Mouse (Mus musculus) liver, embryonic 15.5 days (tissue): Measurements from ENCODE around the gene Hnrnpul1. TPM values are rescaled to one million over a fixed set of nuclear protein-coding genes. Genes with fewer than 3 reads are reported as not detected.

Experiments used
- ATAC-seq: fragments of 200-750 bp; cut with Nextera tagmentation; 2 replicates; pipeline ENCODE4 v1.8.0; 2017; ENCODE audit warnings: moderate number of reproducible peaks, mild to moderate bottlenecking, moderate library complexity; ENCODE audit not compliant: insufficient read depth
- H3K27ac ChIP-seq: fragments of 300-500 bp; sonication (generic); replicated peaks from 2 replicates; pipeline ENCODE4 v1.5.1; 2015; ENCODE audit warnings: mild to moderate bottlenecking, inconsistent platforms
- H3K27me3 ChIP-seq: fragments of 300-500 bp; sonication (generic); 2 replicates; pipeline ENCODE4 v1.6.1; 2015; ENCODE audit warnings: mild to moderate bottlenecking, inconsistent platforms
- H3K36me3 ChIP-seq: fragments of 300-500 bp; sonication (generic); replicated peaks from 2 replicates; pipeline ENCODE4 v1.6.1; 2015; ENCODE audit warnings: moderate library complexity, mild to moderate bottlenecking, inconsistent platforms
- H3K4me1 ChIP-seq: fragments of 300-500 bp; sonication (generic); replicated peaks from 2 replicates; pipeline ENCODE4 v1.6.1; 2015; ENCODE audit warnings: inconsistent platforms
- H3K4me2 ChIP-seq: fragments of 300-500 bp; sonication (generic); 2 replicates; pipeline ENCODE4 v1.6.1; 2015; ENCODE audit warnings: moderate library complexity, mild to moderate bottlenecking, inconsistent platforms
- H3K4me3 ChIP-seq: fragments of 300-500 bp; sonication (generic); replicated peaks from 2 replicates; pipeline ENCODE4 v1.5.1; 2015; ENCODE audit warnings: mild to moderate bottlenecking, inconsistent platforms
- H3K9ac ChIP-seq: fragments of 300-500 bp; sonication (generic); 2 replicates; pipeline ENCODE4 v1.6.1; 2015; ENCODE audit warnings: moderate library complexity, mild to moderate bottlenecking, inconsistent platforms
- H3K9me3 ChIP-seq: fragments of 300-500 bp; sonication (generic); replicated peaks from 2 replicates; pipeline ENCODE4 v1.6.1; 2016; ENCODE audit warnings: inconsistent platforms
- WGBS: fragments of 180-500 bp; shearing (Covaris S2); methylation state at CpG from one replicate; pipeline ENCODE4 v1.1.7; 2015; ENCODE audit warnings: mixed read lengths; ENCODE audit not compliant: insufficient replicate concordance; 5-methylcytosine and 5-hydroxymethylcytosine counted together
- polyA plus RNA-seq: library from polyadenylated mRNA; unstranded; fragments of >200 nt; fragmentation: Nextera tagmentation; extraction: Ambion mirVana; gene quantifications from 2 replicates; pipeline ENCODE4 v1.2.1, GENCODE M21; 2015

The Hnrnpul1 gene
- polyA plus RNA-seq, 1 experiment from 2014 or later, result 28.0 TPM

DNA sequence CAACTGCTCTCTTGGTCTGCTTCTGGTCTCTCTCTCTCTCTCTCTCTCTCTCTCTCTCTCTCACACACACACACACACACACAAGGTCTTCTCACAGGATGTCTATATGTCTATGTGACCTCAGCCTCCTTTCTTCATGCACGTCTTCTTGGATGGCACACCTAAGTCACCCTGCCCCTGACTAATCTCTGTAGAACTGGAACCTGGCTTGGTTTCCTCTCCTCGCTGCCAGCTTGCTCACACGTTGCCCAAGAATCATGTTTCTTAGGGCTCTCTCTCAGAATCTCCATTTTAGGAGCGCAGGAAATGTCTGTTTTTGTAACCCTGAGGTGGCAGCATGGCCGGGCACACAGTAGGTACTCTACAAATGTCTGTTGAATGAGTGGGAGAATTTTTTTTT is 25.5 kb upstream of the Hnrnpul1 start:
- no peak for ATAC-seq
- 71% methylated on average over 5 of the region's 5 CpGs for WGBS
- Histone ChIP-seq H3K27ac (no peak overlapping the region), H3K4me2 (no peak overlapping the region), H3K9me3 (no peaks in the 10 kb centered on the region), H3K4me3 (no peak overlapping the region), H3K4me1 (peaks cover 21% of the 10 kb centered on the region), H3K9ac (no peak overlapping the region), H3K36me3 (no peaks in the 10 kb centered on the region), H3K27me3 (no peaks in the 10 kb centered on the region)

DNA sequence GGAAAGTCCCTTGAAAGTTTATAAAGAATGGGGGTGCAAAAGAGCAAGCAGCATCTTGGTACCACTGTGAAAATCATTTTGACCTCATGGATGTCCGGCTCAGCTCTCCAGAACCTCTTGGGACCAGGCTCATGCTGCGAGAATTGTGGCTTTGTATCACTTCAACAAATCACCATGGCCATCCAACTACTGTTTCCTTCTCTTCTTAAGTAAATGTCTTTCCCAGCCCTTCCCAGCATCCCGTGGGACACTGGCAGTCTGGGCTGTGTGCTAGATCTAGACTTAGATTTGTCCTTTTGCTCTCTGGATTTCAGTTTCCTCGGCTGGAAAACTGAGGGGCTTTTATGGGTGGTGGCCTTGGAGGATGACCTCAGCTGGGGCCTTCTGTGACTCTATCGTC is 13.7 kb upstream of the Hnrnpul1 start:
- Histone ChIP-seq H3K27ac (no peak overlapping the region), H3K9me3 (no peaks in the 10 kb centered on the region), H3K36me3 (no peaks in the 10 kb centered on the region), H3K27me3 (no peaks in the 10 kb centered on the region), H3K4me1 (no peaks in the 10 kb centered on the region), H3K9ac (no peak overlapping the region), H3K4me3 (no peak overlapping the region), H3K4me2 (no peak overlapping the region)
- ATAC-seq, result no peak
- WGBS, result 66% methylated on average over 5 of the region's 5 CpGs

DNA sequence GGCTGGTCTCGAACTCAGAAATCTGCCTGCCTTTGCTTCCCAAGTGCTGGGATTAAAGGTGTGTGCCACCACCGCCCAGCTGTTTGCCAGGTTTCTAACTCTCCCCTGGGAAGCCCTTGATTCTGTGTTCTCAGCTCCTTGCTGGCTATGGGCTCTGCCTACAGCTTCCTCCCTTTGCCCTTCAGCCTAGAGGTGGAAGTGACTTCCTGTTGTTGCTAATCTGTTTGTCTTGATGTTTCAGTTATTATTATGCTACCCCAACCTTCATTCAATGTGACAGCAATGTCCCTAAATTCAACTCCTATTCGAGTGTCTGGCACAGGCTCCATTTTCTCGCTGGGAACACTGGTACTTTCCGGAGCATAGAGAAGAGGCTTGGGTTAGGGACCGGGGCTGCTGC is 11.6 kb upstream of the Hnrnpul1 start:
- 70% methylated on average over 6 of the region's 6 CpGs for WGBS
- no peak for ATAC-seq
- no peaks in the 10 kb centered on the region for H3K4me1 ChIP-seq

DNA sequence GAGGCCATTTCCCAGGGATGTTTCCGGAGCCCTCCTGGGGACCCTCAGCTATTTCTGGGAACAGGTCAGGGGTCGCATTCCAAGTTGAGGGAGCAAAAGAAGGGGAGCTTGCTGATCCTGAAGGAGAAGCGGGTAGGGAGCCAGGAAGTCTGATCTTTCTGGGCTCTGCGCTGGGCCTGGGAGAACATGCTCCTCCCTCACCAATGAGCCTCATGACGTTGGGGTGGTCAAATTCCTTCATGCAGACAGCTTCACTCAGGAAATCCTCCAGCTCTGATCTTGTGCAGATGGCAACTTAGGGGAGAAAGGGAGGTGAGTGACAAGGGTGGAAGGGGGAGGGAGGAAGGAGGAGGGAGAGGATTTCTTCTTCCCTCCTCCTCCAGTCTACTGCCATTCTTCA is 9.7 kb upstream of the Hnrnpul1 start:
- Histone ChIP-seq H3K27me3 (no peaks in the 10 kb centered on the region), H3K4me2 (no peak overlapping the region), H3K4me3 (no peak overlapping the region), H3K4me1 (no peaks in the 10 kb centered on the region), H3K27ac (no peak overlapping the region), H3K9me3 (no peaks in the 10 kb centered on the region), H3K36me3 (no peaks in the 10 kb centered on the region), H3K9ac (no peak overlapping the region)
- WGBS, result 52% methylated on average over 5 of the region's 5 CpGs
- ATAC-seq, result no peak

More for the DNA sequence above, 11.6 kb upstream of the Hnrnpul1 start:
- Histone ChIP-seq H3K36me3 (no peaks in the 10 kb centered on the region), H3K9me3 (no peaks in the 10 kb centered on the region), H3K4me2 (no peak overlapping the region), H3K27me3 (no peaks in the 10 kb centered on the region), H3K4me3 (no peak overlapping the region), H3K27ac (no peak overlapping the region), H3K9ac (no peak overlapping the region)

DNA sequence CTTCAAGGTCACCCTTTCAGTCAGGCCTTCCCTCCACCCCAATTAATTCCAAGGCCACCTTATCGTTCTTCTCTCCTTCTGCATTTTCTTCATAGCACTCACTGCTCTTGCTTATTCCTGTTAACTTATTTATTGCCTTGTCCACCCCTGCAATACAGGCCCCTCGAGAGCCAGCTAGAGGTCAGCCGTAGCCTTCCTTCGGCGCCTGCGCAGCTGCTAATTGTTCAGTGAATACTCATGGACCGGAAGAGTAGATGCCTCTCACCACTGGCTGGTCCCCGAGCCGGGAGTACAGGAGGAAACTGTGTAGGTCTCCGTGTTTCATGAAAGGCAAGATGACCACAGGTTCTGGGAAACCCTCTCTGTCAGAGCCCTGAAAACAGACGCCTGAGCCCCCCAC is 9.1 kb upstream of the Hnrnpul1 start:
- no peak overlapping the region for H3K9ac ChIP-seq
- H3K27ac ChIP-seq, result no peak overlapping the region
- no peaks in the 10 kb centered on the region for H3K9me3 ChIP-seq
- 59% methylated on average over 11 of the region's 11 CpGs for WGBS
- no peaks in the 10 kb centered on the region for H3K27me3 ChIP-seq
- no peaks in the 10 kb centered on the region for H3K36me3 ChIP-seq
- H3K4me2 ChIP-seq, result no peak overlapping the region
- ATAC-seq, result peak; percentile 54; the same call in 1 of the 2 replicates
- no peak overlapping the region for H3K4me3 ChIP-seq
- no peaks in the 10 kb centered on the region for H3K4me1 ChIP-seq

DNA sequence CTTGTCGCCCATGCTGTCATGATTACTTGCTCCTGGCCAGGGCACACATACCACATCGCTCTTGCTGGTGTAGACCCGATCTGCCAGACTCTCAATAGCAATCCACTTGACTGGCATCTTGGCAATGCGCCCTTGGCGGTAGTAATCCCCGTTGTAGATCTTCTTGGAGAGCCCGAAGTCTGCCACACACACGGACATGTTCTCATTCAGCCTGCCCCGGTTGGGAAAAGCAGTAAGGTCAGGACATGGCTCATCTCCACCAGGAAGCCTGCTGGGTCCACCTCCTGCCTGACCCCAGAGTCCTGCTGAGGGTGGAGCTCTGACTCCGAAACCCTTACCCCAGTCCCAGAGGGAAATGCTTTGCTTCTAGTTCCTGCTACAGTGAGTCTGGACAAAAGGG is 6.8 kb upstream of the Hnrnpul1 start:
- Histone ChIP-seq H3K9me3 (no peaks in the 10 kb centered on the region), H3K4me2 (no peak overlapping the region), H3K27me3 (0 out of 2 replicates have a peak, but pooled peaks cover 3% of the 10 kb centered on the region), H3K4me3 (no peak overlapping the region), H3K4me1 (0 out of 2 replicates have a peak, but pooled peaks cover 4% of the 10 kb centered on the region), H3K27ac (no peak overlapping the region), H3K9ac (no peak overlapping the region), H3K36me3 (no peaks in the 10 kb centered on the region)
- 74% methylated on average over 10 of the region's 10 CpGs for WGBS
- no peak for ATAC-seq

DNA sequence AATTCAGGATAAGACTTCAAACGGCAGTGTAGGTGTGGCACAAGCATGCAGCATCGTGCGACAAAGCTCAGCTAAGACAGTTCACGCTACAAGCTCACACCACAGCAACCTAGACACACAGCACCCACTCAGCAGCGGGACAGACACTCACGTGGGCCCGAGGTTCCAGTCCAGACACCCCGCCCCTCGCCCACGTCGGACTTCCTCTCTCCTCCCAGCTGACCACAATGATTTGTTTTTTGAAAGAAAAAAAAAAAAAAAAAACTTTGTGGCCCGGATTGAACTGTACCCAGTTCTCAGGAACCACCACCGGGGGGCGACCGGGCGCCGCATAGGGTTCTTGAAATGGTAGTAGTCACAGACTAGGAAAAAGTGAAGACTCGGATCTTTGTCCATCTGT is 1.5 kb upstream of the Hnrnpul1 start:
- peak overlapping the region; percentile 63 for H3K9ac ChIP-seq
- H3K4me3 ChIP-seq, result peak overlapping the region; percentile 80
- no peaks in the 10 kb centered on the region for H3K9me3 ChIP-seq
- WGBS, result 1% methylated on average over 18 of the region's 18 CpGs
- H3K27ac ChIP-seq, result peak overlapping the region; percentile 97
- ATAC-seq, result no peak
- peaks cover 39% of the 10 kb centered on the region for H3K4me1 ChIP-seq
- peak overlapping the region; percentile 96 for H3K4me2 ChIP-seq
- peaks cover 19% of the 10 kb centered on the region for H3K36me3 ChIP-seq
- H3K27me3 ChIP-seq, result 0 out of 2 replicates have a peak, but pooled peaks cover 3% of the 10 kb centered on the region

DNA sequence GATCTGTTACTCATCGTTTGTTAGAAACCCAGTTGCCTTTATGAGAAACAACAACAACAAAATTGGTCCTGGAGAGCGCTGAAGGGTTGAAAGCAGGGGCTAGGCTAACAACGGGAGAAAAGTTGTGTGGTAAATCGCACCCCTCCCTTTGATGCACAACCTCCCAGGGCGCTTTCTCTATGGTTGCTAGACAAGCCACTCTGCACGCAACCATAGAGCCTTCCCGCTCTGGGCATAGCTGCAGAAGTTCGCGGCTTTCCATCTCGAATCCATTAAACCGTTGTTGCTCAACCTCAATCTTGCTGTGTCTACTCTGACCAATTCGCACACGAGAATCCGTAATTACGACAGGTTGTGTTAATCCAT is 894 bp upstream of the Hnrnpul1 start:
- H3K4me2 ChIP-seq, result peak overlapping the region; percentile 96
- H3K4me3 ChIP-seq, result peak overlapping the region; percentile 80
- no peaks in the 10 kb centered on the region for H3K9me3 ChIP-seq
- 0% methylated on average over 15 of the region's 15 CpGs for WGBS
- 0 out of 2 replicates have a peak, but pooled peaks cover 3% of the 10 kb centered on the region for H3K27me3 ChIP-seq
- peaks cover 25% of the 10 kb centered on the region for H3K36me3 ChIP-seq
- peak overlapping the region; percentile 97 for H3K27ac ChIP-seq
- peak; percentile 52 for ATAC-seq
- peaks cover 41% of the 10 kb centered on the region for H3K4me1 ChIP-seq
- H3K9ac ChIP-seq, result peak overlapping the region; percentile 63

DNA sequence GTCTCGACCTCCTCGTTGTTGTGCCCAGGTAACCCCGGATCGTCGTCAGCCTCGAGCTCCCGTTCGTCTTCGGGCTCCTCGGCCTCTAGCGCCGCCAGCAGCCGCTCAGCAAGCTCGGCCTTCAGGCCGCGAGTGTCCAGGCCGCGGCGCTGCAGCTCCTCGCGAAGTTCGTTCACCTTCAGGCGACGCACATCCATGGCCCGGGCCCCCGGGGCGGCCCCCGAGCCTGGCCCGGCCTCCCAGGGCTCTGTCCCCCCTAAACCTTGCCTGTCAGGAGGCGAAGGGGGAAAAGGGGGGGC is 169 bp downstream of the Hnrnpul1 start:
- Histone ChIP-seq H3K36me3 (peaks cover 35% of the 10 kb centered on the region), H3K9me3 (no peaks in the 10 kb centered on the region), H3K27ac (peak overlapping the region; percentile 97), H3K4me3 (peak overlapping the region; percentile 80), H3K27me3 (0 out of 2 replicates have a peak, but pooled peaks cover 3% of the 10 kb centered on the region), H3K9ac (peak overlapping the region; percentile 88), H3K4me1 (peaks cover 41% of the 10 kb centered on the region), H3K4me2 (peak overlapping the region; percentile 96)
- no peak for ATAC-seq
- WGBS, result 0% methylated on average over 30 of the region's 30 CpGs

DNA sequence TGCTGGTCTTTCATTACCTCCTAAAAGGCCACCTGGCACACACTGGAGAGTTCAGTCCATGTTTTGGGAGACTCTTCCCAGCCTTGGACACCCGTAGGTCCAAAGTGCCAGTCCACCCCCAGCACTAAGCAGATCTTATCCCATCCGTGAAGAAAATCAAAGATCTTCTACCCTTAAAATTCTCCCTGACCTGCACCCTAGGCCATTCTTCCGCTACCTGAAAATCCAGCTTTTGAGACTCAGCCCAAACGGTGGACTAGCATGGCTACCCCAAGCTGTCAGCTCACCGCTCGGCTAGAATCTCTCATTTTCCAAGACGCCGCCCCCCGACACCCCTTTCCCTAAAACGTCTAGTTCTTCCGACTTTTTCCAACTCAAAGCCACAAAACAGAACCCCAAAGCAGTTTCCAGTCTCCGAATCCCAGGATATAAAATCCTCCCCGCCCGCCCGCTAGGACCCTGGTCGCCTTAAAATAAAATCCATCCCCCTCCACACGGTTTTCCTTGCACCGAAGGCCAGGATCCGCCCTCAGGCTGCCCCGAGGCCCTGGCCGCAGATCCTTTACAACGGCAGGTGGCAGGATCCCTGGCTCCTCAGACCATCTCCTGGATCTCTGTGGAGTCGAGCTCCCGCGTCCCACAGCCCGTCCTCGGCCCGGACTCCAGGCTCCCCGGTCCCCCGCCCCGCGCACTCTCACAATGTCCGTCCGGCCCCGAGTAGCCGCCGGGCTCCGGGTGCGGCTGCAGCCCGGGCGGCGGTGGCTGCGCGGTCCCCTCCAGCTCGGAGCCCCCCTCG is 716 bp downstream of the Hnrnpul1 start:
- peak overlapping the region; percentile 80 for H3K4me3 ChIP-seq
- peaks cover 41% of the 10 kb centered on the region for H3K36me3 ChIP-seq
- peak overlapping the region; percentile 97 for H3K27ac ChIP-seq
- H3K4me1 ChIP-seq, result peaks cover 41% of the 10 kb centered on the region
- peak overlapping the region; percentile 96 for H3K4me2 ChIP-seq
- peak overlapping the region; percentile 88 for H3K9ac ChIP-seq
- peak; percentile 3; the same call in 1 of the 2 replicates for ATAC-seq
- 0 out of 2 replicates have a peak, but pooled peaks cover 3% of the 10 kb centered on the region for H3K27me3 ChIP-seq
- WGBS, result 1% methylated on average over 46 of the region's 46 CpGs
- no peaks in the 10 kb centered on the region for H3K9me3 ChIP-seq

DNA sequence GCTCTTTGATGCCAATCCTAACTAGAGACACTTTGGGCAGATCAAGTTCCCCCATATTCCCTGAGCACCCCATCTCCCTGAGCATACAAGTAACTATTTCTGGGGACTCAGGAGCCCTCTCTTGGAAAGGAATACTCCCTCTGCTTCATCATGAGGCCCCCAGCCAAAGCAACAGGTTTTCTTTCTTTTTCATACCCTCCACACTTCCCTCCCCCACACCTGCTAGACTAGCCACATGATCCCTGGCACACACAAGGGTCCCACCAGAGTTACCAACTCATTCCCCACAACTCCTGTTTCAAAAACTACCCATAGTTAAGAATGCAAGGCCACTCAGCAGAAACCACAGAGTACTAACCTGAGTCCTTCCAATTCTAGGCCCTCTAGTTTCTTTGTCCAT is 1.5 kb downstream of the Hnrnpul1 start:
- H3K4me2 ChIP-seq, result peak overlapping the region; percentile 96
- H3K9ac ChIP-seq, result peak overlapping the region; percentile 88
- H3K27ac ChIP-seq, result peak overlapping the region; percentile 97; the same call in 1 of the 2 replicates
- peak overlapping the region; percentile 80 for H3K4me3 ChIP-seq
- peaks cover 41% of the 10 kb centered on the region for H3K4me1 ChIP-seq
- no peak for ATAC-seq
- H3K27me3 ChIP-seq, result 0 out of 2 replicates have a peak, but pooled peaks cover 3% of the 10 kb centered on the region
- H3K36me3 ChIP-seq, result peaks cover 48% of the 10 kb centered on the region
- no peaks in the 10 kb centered on the region for H3K9me3 ChIP-seq

DNA sequence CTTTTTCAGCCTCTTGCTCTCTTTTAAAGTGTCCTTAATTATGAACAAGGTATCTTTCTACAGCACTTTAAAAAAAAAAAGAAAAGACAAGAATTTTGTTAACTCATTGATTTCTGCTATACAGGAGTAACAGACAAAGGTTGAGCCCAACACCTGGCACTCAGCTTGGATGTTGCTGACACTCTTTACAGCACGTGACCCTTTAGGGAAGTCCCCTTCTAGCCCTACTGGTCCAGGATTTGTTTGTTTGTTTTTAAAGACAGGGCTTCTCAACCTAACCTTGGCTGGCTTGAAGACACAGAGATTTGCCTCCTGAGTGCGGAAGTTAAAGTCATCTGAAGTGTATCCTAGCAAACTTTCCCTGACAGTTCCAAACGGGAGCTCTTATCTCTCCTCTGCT is 7.7 kb downstream of the Hnrnpul1 start:
- Histone ChIP-seq H3K4me3 (no peak overlapping the region), H3K4me1 (peaks cover 10% of the 10 kb centered on the region), H3K27ac (no peak overlapping the region), H3K4me2 (no peak overlapping the region), H3K36me3 (peaks cover 100% of the 10 kb centered on the region), H3K9ac (no peak overlapping the region), H3K9me3 (no peaks in the 10 kb centered on the region), H3K27me3 (no peaks in the 10 kb centered on the region)
- WGBS, result 74% methylated on average over 3 of the region's 3 CpGs
- no peak for ATAC-seq
